Mouse (Mus musculus) splenic B cell, adult 2 months (primary cell): ENCODE results near the gene Htt.
"Not testable (repeated sequence)": the region's sequence is repeated elsewhere in the genome, so short reads cannot be mapped to it uniquely, and the experiment has no call there.

Experiments
- DNase-seq: peaks from one replicate; pipeline ENCODE4 v3.0.0-alpha.2; 2011; ENCODE audit warnings: low read depth, low spot score
- H3K27me3 ChIP-seq: 2 replicates; pipeline ENCODE4 v1.6.1; 2012; ENCODE audit warnings: mild to moderate bottlenecking, low read length, moderate library complexity, mixed read lengths; ENCODE audit not compliant: control insufficient read depth, poor library complexity, insufficient read depth, severe bottlenecking
- H3K36me3 ChIP-seq: 2 replicates; pipeline ENCODE4 v1.6.1; 2012; ENCODE audit warnings: mild to moderate bottlenecking, low read length, moderate library complexity, mixed read lengths; ENCODE audit not compliant: control insufficient read depth, poor library complexity, insufficient read depth, severe bottlenecking

The Htt gene

DNA sequence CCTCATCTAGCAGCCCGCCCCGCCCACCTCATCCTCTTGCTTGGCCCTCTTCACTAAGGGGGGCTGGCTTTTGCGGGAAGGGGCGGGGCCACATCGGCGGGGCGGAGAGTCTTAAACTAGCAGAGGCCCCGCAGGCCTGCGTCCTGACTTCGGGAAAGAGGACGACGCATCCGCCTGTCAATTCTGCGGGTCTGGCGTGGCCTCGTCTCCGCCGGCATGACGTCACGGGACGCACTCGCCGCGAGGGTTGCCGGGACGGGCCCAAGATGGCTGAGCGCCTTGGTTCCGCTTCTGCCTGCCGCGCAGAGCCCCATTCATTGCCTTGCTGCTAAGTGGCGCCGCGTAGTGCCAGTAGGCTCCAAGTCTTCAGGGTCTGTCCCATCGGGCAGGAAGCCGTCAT, at the start of gene Htt:
Htt (plus strand) TSS at position 232 of the 400 bp plus-strand sequence.
- peak; percentile 94 for DNase-seq
- Histone ChIP-seq H3K27me3 (no peaks in the 10 kb centered on the region), H3K36me3 (no peaks in the 10 kb centered on the region)

GRCm38 (mm10) chr5:34714371-34714770, 47.2 kb upstream of the Htt start:
- DNase-seq, H3K36me3 ChIP-seq, H3K27me3 ChIP-seq: not testable (repeated sequence)

- H3K36me3 ChIP-seq: no peaks in the 10 kb centered on the region
- DNase-seq: no peak
- no peaks in the 10 kb centered on the region for H3K27me3 ChIP-seq
Observed at GRCm38 (mm10) chr5:34714816-34715215, 46.7 kb upstream of the Htt start.

- Histone ChIP-seq H3K27me3 (no peaks in the 10 kb centered on the region), H3K36me3 (no peaks in the 10 kb centered on the region)
- DNase-seq: no peak
Observed at GRCm38 (mm10) chr5:34729141-34729540, 32.4 kb upstream of the Htt start.

DNA sequence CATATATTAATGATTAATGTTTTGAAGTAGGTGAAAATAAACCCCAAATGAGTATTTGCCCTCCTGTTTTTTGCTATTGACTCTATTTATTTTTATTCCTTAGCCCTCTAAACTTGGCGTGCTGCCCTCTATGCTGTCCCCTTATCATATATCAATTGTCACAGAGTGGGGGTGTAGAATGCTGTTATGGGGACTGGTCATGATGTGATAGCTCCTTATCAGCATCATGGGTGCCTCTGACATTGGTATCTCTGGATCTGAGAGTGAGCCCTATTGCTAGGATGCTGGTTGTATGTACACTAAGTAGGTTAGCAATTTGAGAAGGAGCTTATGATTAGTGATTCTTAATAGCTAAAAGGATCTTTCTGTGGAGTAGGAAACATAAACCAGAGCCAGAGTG, 31.3 kb upstream of the Htt start:
- H3K27me3 ChIP-seq: no peaks in the 10 kb centered on the region
- no peaks in the 10 kb centered on the region for H3K36me3 ChIP-seq
- no peak for DNase-seq

DNA sequence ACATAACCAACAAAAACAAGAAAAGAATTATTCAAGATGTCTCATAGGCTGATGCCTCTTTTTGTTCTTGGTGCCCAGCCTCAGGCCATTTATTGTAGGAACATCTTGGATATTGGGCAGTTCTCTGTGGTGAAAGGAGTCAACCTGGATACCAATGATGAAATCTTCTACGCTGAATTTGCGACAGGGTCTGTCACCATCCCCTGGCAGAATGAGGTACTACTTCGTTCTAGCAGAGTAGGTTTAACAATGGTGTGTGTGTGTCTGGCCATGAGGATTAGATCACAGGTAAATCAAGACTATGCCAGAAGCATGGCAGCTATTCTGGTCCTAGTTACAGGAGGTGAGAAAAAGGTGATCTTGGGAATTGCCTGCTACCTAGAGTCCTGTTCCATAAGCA, 10.1 kb upstream of the Htt start:
- H3K27me3 ChIP-seq: peaks cover 5% of the 10 kb centered on the region; the same call in 1 of the 2 replicates
- DNase-seq: no peak
- H3K36me3 ChIP-seq: no peaks in the 10 kb centered on the region

GRCm38 (mm10) chr5:34758762-34759161, 2.8 kb upstream of the Htt start:
- no peak for DNase-seq
- Histone ChIP-seq H3K27me3 (no peaks in the 10 kb centered on the region), H3K36me3 (no peaks in the 10 kb centered on the region)

DNA sequence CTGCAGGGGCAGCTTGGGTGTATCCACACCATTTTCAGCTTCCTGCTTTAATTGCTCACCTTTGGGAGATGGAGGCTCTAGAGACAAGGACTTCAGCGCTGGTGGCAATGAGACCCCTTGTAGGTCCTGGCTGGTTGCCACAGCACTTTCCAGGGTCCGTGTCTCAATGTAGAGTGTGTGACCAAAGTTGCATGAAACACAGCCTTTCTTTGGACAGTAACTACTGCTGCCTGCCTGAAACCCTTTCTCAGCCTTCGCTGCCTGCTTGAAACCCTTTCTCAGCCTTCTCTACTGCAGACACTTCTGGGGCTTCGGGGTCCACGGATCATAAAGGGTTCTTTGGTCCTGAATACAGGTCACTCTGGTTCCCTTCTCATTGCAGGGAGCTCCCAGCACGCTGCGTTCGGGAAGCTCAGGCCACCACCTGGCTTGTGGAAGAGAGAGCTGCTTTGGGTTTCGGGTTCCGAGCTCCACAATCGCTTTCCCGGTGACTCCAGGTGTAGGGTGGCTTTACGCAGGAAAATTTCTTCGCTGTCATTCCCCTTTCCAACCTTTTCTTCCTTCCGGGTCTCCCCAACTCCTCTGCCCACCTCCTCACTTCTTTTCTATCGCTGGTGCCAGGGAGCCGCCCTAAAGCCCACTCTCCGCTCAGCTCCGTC, 561 bp upstream of the Htt start:
- no peaks in the 10 kb centered on the region for H3K27me3 ChIP-seq
- DNase-seq: no peak
- no peaks in the 10 kb centered on the region for H3K36me3 ChIP-seq

DNA sequence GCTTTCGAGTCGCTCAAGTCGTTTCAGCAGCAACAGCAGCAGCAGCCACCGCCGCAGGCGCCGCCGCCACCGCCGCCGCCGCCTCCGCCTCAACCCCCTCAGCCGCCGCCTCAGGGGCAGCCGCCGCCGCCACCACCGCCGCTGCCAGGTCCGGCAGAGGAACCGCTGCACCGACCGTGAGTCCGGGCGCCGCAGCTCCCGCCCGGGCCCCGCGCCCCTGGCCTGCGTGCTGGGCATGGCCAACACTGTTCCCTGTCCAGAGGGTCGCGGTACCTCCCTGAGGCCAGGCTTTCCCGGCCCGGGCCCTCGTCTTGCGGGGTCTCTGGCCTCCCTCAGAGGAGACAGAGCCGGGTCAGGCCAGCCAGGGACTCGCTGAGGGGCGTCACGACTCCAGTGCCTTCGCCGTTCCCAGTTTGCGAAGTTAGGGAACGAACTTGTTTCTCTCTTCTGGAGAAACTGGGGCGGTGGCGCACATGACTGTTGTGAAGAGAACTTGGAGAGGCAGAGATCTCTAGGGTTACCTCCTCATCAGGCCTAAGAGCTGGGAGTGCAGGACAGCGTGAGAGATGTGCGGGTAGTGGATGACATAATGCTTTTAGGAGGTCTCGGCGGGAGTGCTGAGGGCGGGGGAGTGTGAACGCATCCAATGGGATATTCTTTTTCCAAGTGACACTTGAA, 533 bp downstream of the Htt start:
- no peak for DNase-seq
- Histone ChIP-seq H3K27me3 (no peaks in the 10 kb centered on the region), H3K36me3 (no peaks in the 10 kb centered on the region)

DNA sequence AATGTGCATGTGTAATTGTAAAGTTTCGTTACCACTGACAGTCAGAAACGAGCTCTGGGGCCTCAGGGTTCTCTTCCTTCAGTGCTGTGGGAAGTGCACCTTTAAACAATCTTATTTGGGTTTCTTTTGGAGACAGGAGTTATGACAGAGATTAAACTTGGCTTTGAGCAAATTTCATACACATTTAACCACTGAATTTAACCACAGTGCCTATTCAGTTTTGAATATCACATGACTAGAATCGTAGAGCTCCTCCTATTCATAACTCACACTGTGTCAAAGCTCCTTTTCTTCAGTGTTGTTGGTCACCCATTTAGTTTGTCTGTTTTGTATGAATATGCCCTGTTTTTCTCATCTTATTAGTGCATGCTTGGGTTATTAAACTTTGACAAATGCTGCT, 10.3 kb downstream of the Htt start:
- DNase-seq: no peak

GRCm38 (mm10) chr5:34772696-34773245, 11.2 kb downstream of the Htt start:
- DNase-seq: no peak
- H3K27me3 ChIP-seq: no peaks in the 10 kb centered on the region
- no peaks in the 10 kb centered on the region for H3K36me3 ChIP-seq

More for the DNA sequence above, 10.3 kb downstream of the Htt start:
- H3K36me3 ChIP-seq: no peaks in the 10 kb centered on the region
- H3K27me3 ChIP-seq: no peaks in the 10 kb centered on the region

DNA sequence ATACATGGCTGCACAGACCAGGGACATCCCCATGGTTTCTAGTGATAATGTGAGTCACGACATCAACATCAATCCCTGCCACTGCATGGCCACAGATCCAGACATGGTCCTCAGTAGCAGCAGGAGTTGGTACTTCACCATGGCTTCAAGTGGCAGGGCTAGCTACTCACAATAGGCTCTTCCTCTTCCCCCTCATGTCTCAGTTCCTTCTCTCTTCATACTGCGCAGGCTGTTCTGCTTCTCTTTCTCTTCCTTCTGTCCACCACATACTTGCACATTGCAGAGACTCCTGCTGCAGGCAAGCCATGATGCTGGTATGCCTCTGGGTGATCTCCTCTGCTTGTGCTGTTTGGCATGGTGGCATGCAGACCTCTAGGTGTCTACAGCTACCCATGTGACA, 11.9 kb downstream of the Htt start:
- H3K27me3 ChIP-seq: no peaks in the 10 kb centered on the region
- H3K36me3 ChIP-seq: no peaks in the 10 kb centered on the region
- peak; percentile 39 for DNase-seq

GRCm38 (mm10) chr5:34785027-34785426, 23.5 kb downstream of the Htt start:
- Histone ChIP-seq H3K27me3 (no peaks in the 10 kb centered on the region), H3K36me3 (0 out of 2 replicates have a peak, but pooled peaks cover 1% of the 10 kb centered on the region)
- DNase-seq: no peak

DNA sequence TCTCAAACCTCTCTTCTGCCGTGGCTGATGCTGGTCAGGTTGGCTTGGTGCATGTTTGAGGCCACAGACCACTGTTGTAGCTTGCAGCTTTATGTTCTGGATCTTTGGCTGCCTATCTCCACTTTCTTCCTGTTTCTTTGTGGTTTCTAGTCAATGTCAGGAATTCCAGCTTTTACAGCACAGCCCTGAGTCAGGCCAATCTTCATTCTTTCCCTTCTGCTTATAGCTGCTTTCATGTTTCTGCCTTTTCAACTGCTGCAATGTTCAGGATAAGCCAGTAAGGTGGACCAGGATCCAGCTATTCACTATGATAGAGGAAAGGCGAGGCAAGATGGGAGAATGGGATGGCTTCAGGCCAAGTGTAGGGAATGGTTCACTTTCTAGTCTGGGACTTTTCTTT, 29.6 kb downstream of the Htt start:
- 0 out of 2 replicates have a peak, but pooled peaks cover 1% of the 10 kb centered on the region for H3K36me3 ChIP-seq
- no peaks in the 10 kb centered on the region for H3K27me3 ChIP-seq
- DNase-seq: no peak

DNA sequence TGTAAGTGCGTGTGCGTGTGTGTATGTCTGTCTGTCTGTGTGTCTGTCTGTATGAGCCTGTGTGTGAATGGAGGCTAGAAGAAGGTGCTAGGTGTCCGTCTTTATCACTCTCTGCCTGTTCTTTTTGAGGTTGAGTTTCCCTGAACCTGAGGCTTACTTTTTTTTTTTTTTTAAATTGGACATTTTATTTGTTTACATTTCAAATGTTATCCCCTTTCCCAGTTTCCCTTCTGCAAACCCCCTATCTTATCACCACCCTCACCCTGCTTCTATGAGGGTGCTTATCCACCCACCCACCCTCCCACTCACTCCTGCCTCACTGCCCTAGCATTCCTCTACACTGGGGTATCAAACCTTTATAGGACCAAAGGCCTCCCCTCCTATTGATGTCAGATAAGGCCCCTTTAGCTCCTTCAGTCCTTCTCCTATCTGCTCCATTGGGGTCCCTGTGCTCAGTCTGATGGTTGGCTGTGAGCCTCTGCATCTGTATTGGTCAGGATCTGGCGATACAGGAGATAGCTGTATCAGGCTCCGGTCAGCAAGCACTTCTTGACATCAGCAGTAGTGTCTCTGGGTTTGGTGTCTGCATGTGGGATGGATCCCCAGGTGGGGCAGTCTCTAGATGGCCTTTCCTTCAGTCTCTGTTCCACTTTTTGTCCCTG, 38.9 kb downstream of the Htt start:
- no peaks in the 10 kb centered on the region for H3K27me3 ChIP-seq
- H3K36me3 ChIP-seq: peaks cover 14% of the 10 kb centered on the region
- DNase-seq: no peak
